Mouse (Mus musculus): ENCODE results near the gene Pum3. TPM values are rescaled to one million over a fixed set of nuclear protein-coding genes. Genes with fewer than 3 reads are reported as not detected.

The Pum3 gene
- polyA plus RNA-seq, 1 experiment from 2014 or later, result 68.2 TPM

DNA sequence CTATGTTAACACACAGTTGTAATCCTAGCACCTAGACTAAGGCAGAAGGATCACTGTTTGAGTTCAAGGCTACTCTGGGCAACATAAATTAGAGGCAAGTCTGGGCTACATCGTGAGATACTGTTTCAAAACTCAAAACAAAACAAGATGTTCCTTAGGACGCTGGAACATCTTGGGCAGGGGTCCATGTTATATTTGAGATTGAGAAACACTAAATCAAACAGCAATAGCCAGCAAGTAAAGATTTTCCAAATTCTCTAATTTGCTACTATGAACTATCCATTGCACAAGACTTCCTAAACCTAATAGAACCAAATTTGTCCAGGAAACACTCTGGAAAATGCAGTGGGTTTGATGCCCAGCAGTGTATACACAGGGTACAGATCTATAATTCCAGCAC, 1.8 kb downstream of the Pum3 start:
- H3K36me3 ChIP-seq (ENCODE audit: control insufficient read depth, insufficient read depth, low read length), result peaks cover 14% of the 10 kb centered on the region; the same call in 1 of the 2 replicates
- no peak overlapping the region; the same call in 1 of the 2 replicates for H3K4me2 ChIP-seq (ENCODE audit: low read depth, low read length)
- 76% methylated on average over 2 of the region's 2 CpGs for WGBS

DNA sequence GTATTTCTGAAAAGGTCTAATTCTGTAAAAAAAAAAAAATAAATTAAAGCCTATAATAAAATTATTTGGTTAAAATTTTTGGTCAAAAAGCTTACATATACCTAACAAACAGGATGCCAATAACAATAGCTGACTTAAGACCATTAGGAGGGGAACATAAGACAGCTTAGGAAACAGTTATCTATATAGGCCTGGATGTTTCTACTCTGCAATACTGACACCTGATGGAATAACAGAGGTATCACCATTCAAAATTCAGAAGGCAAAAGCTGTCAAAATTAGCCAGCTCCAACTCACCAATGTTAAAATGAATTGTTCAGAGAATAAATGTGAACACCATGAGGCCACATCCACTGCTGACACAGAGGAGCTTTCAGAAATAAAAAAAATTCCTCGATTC, 3.2 kb downstream of the Pum3 start:
- no peak for ATAC-seq (ENCODE audit: insufficient read depth, low FRiP score)
- peaks cover 14% of the 10 kb centered on the region; the same call in 1 of the 2 replicates for H3K36me3 ChIP-seq (ENCODE audit: control insufficient read depth, insufficient read depth, low read length)
- H3K4me2 ChIP-seq (ENCODE audit: low read depth, low read length), result no peak overlapping the region
- WGBS, result 74% methylated on average over 1 of the region's 1 CpGs
- H3K9me3 ChIP-seq (replicated peaks; ENCODE audit: control insufficient read depth, low read length), result no peaks in the 10 kb centered on the region
- no peak overlapping the region for H3K9ac ChIP-seq (ENCODE audit: low read length)
- H3K4me3 ChIP-seq (replicated peaks; ENCODE audit: low read length), result no peak overlapping the region
- H3K4me1 ChIP-seq (ENCODE audit: control insufficient read depth, insufficient read depth, low read length), result peaks cover 14% of the 10 kb centered on the region; the same call in 1 of the 2 replicates
- no peak overlapping the region for H3K27ac ChIP-seq (ENCODE audit: low read length)
- H3K27me3 ChIP-seq (ENCODE audit: control insufficient read depth, insufficient read depth, low read length), result no peaks in the 10 kb centered on the region

More for the DNA sequence above, 1.8 kb downstream of the Pum3 start:
- no peaks in the 10 kb centered on the region for H3K27me3 ChIP-seq (ENCODE audit: control insufficient read depth, insufficient read depth, low read length)
- no peak overlapping the region for H3K9ac ChIP-seq (ENCODE audit: low read length)
- no peak for ATAC-seq (ENCODE audit: insufficient read depth, low FRiP score)
- H3K4me1 ChIP-seq (ENCODE audit: control insufficient read depth, insufficient read depth, low read length), result peaks cover 14% of the 10 kb centered on the region; the same call in 1 of the 2 replicates
- no peaks in the 10 kb centered on the region for H3K9me3 ChIP-seq (replicated peaks; ENCODE audit: control insufficient read depth, low read length)
- H3K4me3 ChIP-seq (replicated peaks; ENCODE audit: low read length), result no peak overlapping the region
- no peak overlapping the region for H3K27ac ChIP-seq (ENCODE audit: low read length)

DNA sequence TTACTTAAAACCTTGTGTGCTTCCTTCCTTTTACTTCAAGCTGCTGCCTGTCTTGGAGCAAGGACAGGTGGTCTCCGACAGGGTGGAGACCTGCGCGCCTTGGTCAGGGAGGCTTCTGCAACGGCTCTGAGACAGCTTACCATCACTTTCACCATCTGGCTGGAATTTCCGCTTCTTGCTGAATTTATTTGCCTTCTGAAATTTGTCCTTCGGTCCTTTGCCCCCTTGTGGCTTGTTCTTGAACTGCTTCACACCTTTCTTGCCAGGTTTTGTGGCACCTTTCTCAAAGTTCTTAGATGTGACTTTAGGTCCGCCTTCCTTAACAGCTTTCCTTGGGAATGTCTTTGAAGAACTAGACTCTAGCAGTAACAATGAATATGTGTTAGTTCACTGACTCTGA, 4.0 kb downstream of the Pum3 start:
- Histone ChIP-seq H3K27me3 (ENCODE audit: control insufficient read depth, insufficient read depth, low read length) (no peaks in the 10 kb centered on the region), H3K4me2 (ENCODE audit: low read depth, low read length) (no peak overlapping the region), H3K4me1 (ENCODE audit: control insufficient read depth, insufficient read depth, low read length) (peaks cover 7% of the 10 kb centered on the region; the same call in 1 of the 2 replicates), H3K4me3 (replicated peaks; ENCODE audit: low read length) (no peak overlapping the region), H3K27ac (ENCODE audit: low read length) (no peak overlapping the region), H3K9me3 (replicated peaks; ENCODE audit: control insufficient read depth, low read length) (no peaks in the 10 kb centered on the region), H3K36me3 (ENCODE audit: control insufficient read depth, insufficient read depth, low read length) (peaks cover 17% of the 10 kb centered on the region; the same call in 1 of the 2 replicates), H3K9ac (ENCODE audit: low read length) (no peak overlapping the region)
- 55% methylated on average over 7 of the region's 7 CpGs for WGBS
- ATAC-seq (ENCODE audit: insufficient read depth, low FRiP score), result no peak

DNA sequence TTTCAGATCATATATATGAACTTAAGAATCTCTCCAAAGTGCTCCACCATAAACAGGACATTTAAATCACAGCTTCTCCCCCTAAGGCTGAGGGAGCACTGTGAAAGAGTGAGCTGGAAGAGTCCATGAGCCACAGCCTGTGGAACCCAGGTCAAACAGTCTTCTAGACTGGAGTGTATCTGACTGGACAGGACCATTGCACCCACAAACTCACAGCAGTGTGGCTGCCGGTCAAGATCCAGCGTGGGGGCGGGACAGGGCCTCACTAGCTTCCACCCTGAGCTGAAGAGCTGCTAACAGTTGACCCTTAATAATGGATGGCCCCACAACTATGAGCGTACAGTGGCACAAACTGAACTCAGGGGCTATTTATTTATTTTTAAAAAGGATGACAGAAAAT, 12.2 kb downstream of the Pum3 start:
- H3K9ac ChIP-seq (ENCODE audit: low read length), result no peak overlapping the region
- no peaks in the 10 kb centered on the region for H3K27me3 ChIP-seq (ENCODE audit: control insufficient read depth, insufficient read depth, low read length)
- peaks cover 16% of the 10 kb centered on the region for H3K36me3 ChIP-seq (ENCODE audit: control insufficient read depth, insufficient read depth, low read length)
- no peak overlapping the region for H3K4me3 ChIP-seq (replicated peaks; ENCODE audit: low read length)
- H3K4me1 ChIP-seq (ENCODE audit: control insufficient read depth, insufficient read depth, low read length), result no peaks in the 10 kb centered on the region
- no peak overlapping the region for H3K4me2 ChIP-seq (ENCODE audit: low read depth, low read length)
- H3K27ac ChIP-seq (ENCODE audit: low read length), result no peak overlapping the region
- 93% methylated on average over 4 of the region's 4 CpGs for WGBS
- peak; percentile 25; the same call in 1 of the 2 replicates for ATAC-seq (ENCODE audit: insufficient read depth, low FRiP score)
- no peaks in the 10 kb centered on the region for H3K9me3 ChIP-seq (replicated peaks; ENCODE audit: control insufficient read depth, low read length)

DNA sequence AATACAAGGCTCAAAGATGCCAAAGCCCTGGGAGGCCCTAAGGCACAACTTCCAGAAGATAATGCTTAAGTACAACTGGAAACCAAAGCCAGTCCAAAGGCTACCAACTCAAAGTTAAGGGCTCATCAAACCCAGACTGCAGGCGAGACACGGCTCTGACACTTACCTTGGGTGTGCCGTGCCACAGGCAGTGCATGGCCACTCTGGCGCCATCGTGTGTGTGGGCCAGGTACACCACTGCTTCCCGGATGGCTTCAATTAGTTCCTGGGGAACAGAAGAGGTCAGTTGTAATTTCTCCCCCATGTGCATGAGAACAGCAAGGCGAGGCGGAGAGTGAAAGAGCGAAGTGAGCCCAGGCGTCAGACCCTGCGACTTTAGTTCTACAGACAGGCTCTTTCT, 13.1 kb downstream of the Pum3 start:
- peaks cover 19% of the 10 kb centered on the region for H3K36me3 ChIP-seq (ENCODE audit: control insufficient read depth, insufficient read depth, low read length)
- WGBS, result 56% methylated on average over 11 of the region's 11 CpGs
- H3K27ac ChIP-seq (ENCODE audit: low read length), result no peak overlapping the region
- H3K4me1 ChIP-seq (ENCODE audit: control insufficient read depth, insufficient read depth, low read length), result no peaks in the 10 kb centered on the region
- no peak for ATAC-seq (ENCODE audit: insufficient read depth, low FRiP score)
- no peak overlapping the region for H3K4me2 ChIP-seq (ENCODE audit: low read depth, low read length)
- H3K9me3 ChIP-seq (replicated peaks; ENCODE audit: control insufficient read depth, low read length), result no peaks in the 10 kb centered on the region
- H3K9ac ChIP-seq (ENCODE audit: low read length), result no peak overlapping the region
- H3K27me3 ChIP-seq (ENCODE audit: control insufficient read depth, insufficient read depth, low read length), result no peaks in the 10 kb centered on the region
- H3K4me3 ChIP-seq (replicated peaks; ENCODE audit: low read length), result no peak overlapping the region

DNA sequence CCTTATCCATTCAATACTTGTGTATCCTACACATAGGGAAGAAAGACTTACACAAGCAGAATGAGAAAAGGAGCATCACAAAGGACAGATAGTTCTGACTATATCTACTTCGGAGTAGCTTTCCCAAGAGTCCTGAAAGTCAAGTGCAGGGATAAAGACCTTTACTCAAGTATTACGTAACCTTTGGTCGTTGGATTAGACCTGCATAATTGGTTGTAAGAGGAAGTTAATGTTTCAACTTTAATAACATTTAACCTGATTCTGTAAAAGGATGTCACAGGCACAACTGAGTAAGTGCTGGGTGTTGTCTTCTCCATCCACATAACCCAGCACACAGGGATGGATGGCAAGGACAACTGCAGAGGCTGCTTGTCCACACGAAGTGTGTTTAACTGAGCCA, 18.3 kb downstream of the Pum3 start:
- Histone ChIP-seq H3K9me3 (replicated peaks; ENCODE audit: control insufficient read depth, low read length) (no peaks in the 10 kb centered on the region), H3K9ac (ENCODE audit: low read length) (no peak overlapping the region), H3K27me3 (ENCODE audit: control insufficient read depth, insufficient read depth, low read length) (no peaks in the 10 kb centered on the region), H3K4me1 (ENCODE audit: control insufficient read depth, insufficient read depth, low read length) (no peaks in the 10 kb centered on the region), H3K27ac (ENCODE audit: low read length) (no peak overlapping the region), H3K4me3 (replicated peaks; ENCODE audit: low read length) (no peak overlapping the region), H3K4me2 (ENCODE audit: low read depth, low read length) (no peak overlapping the region), H3K36me3 (ENCODE audit: control insufficient read depth, insufficient read depth, low read length) (peaks cover 13% of the 10 kb centered on the region)
- 77% methylated on average over 4 of the region's 4 CpGs for WGBS
- no peak for ATAC-seq (ENCODE audit: insufficient read depth, low FRiP score)

DNA sequence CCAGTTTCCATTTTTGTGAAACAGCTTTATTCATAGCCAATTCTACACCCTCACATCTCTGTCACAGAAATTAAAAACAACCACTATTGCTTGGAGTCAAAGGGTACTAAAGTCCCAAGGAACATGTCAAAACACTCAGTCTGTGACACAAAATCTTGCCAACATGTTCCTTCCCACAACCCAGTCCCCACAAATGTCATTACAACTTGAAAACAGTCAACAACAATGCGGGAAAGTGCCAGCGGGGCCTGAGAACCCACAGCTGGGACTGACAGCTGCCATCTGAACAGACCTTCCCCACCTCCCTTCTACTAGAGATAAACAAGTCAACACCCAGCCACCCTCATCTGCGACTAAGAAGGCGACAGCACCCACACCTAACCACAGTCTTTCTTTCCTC, 18.9 kb downstream of the Pum3 start:
- Histone ChIP-seq H3K4me1 (ENCODE audit: control insufficient read depth, insufficient read depth, low read length) (no peaks in the 10 kb centered on the region), H3K4me3 (replicated peaks; ENCODE audit: low read length) (no peak overlapping the region), H3K9ac (ENCODE audit: low read length) (no peak overlapping the region), H3K27me3 (ENCODE audit: control insufficient read depth, insufficient read depth, low read length) (no peaks in the 10 kb centered on the region), H3K4me2 (ENCODE audit: low read depth, low read length) (no peak overlapping the region), H3K27ac (ENCODE audit: low read length) (no peak overlapping the region), H3K9me3 (replicated peaks; ENCODE audit: control insufficient read depth, low read length) (no peaks in the 10 kb centered on the region), H3K36me3 (ENCODE audit: control insufficient read depth, insufficient read depth, low read length) (peaks cover 10% of the 10 kb centered on the region)
- 78% methylated on average over 4 of the region's 4 CpGs for WGBS
- ATAC-seq (ENCODE audit: insufficient read depth, low FRiP score), result no peak

DNA sequence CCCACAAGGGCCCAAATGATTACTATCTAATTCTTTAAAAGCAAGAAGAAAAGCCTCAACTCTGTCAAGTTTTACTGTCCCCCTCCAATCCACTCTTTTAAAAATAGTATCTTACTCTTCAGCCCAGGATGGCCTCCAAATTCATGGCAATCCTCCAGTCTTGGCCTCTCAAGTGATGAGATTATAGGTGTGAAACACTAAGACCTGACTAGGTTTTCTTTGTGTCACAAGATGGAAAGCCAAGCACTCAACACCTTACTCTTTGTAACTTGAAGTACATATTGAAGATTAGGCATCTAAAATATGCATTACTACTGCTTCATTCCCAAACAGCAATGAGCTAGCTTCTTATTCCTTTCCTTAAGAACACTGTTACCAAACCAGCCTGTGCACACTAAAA, 19.8 kb downstream of the Pum3 start:
- H3K4me1 ChIP-seq (ENCODE audit: control insufficient read depth, insufficient read depth, low read length), result no peaks in the 10 kb centered on the region
- H3K9me3 ChIP-seq (replicated peaks; ENCODE audit: control insufficient read depth, low read length), result no peaks in the 10 kb centered on the region

DNA sequence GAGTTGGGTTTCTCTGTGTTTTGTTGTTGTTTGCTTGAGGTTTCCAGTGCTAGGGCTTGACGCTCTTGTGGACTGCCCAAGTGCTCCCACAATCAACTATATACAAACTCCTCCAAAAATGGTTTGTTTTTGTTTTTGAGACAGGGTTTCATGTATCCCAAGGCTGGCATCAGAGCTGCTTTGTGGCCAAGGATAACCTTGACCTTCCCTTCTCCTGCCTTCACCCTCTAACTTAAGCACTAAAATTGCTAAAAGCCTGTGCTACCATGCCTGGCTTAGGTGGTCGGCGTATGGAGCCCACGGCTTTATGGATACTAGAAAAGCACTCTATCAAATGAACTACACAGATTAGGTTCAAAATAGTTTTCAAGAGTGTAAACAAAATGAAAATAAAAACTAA, 20.4 kb downstream of the Pum3 start:
- Histone ChIP-seq H3K27ac (ENCODE audit: low read length) (no peak overlapping the region), H3K9ac (ENCODE audit: low read length) (no peak overlapping the region), H3K4me1 (ENCODE audit: control insufficient read depth, insufficient read depth, low read length) (no peaks in the 10 kb centered on the region), H3K36me3 (ENCODE audit: control insufficient read depth, insufficient read depth, low read length) (peaks cover 8% of the 10 kb centered on the region), H3K4me2 (ENCODE audit: low read depth, low read length) (no peak overlapping the region), H3K4me3 (replicated peaks; ENCODE audit: low read length) (no peak overlapping the region), H3K27me3 (ENCODE audit: control insufficient read depth, insufficient read depth, low read length) (no peaks in the 10 kb centered on the region), H3K9me3 (replicated peaks; ENCODE audit: control insufficient read depth, low read length) (no peaks in the 10 kb centered on the region)
- ATAC-seq (ENCODE audit: insufficient read depth, low FRiP score), result no peak
- WGBS, result 94% methylated on average over 4 of the region's 4 CpGs

More for the DNA sequence above, 19.8 kb downstream of the Pum3 start:
- no peaks in the 10 kb centered on the region for H3K27me3 ChIP-seq (ENCODE audit: control insufficient read depth, insufficient read depth, low read length)
- no peak overlapping the region for H3K9ac ChIP-seq (ENCODE audit: low read length)
- H3K4me3 ChIP-seq (replicated peaks; ENCODE audit: low read length), result no peak overlapping the region
- no peak for ATAC-seq (ENCODE audit: insufficient read depth, low FRiP score)
- H3K27ac ChIP-seq (ENCODE audit: low read length), result no peak overlapping the region
- no peak overlapping the region for H3K4me2 ChIP-seq (ENCODE audit: low read depth, low read length)
- H3K36me3 ChIP-seq (ENCODE audit: control insufficient read depth, insufficient read depth, low read length), result peaks cover 8% of the 10 kb centered on the region

DNA sequence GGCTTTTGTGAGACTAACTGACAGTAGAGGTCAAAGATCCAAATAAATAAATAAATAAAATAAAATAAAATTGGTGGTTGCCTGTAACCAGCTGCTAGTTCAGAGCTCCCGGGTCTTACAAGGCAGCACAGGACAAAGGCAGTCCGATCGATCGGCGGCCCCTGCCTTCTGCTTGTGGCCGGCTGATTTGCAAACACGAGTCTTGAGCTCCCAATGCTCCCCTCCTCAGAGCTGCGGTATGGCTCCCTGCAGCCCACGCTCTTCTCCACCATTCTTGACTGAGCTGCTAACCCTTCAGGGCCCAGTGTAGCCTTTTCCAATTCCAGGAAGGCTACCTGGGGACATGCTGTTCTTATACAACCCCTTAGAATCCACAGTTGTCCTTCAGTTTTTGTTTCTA, 31.8 kb downstream of the Pum3 start:
- 86% methylated on average over 9 of the region's 9 CpGs for WGBS
- H3K36me3 ChIP-seq (ENCODE audit: control insufficient read depth, insufficient read depth, low read length), result peaks cover 38% of the 10 kb centered on the region
- H3K27me3 ChIP-seq (ENCODE audit: control insufficient read depth, insufficient read depth, low read length), result no peaks in the 10 kb centered on the region
- no peak overlapping the region for H3K4me3 ChIP-seq (replicated peaks; ENCODE audit: low read length)
- H3K9ac ChIP-seq (ENCODE audit: low read length), result no peak overlapping the region
- H3K4me2 ChIP-seq (ENCODE audit: low read depth, low read length), result no peak overlapping the region
- ATAC-seq (ENCODE audit: insufficient read depth, low FRiP score), result no peak
- H3K4me1 ChIP-seq (ENCODE audit: control insufficient read depth, insufficient read depth, low read length), result no peaks in the 10 kb centered on the region
- no peak overlapping the region for H3K27ac ChIP-seq (ENCODE audit: low read length)
- no peaks in the 10 kb centered on the region for H3K9me3 ChIP-seq (replicated peaks; ENCODE audit: control insufficient read depth, low read length)
